Comparison of ENCODE assay signal across 8 mouse cellular contexts in the genomic region with DNA sequence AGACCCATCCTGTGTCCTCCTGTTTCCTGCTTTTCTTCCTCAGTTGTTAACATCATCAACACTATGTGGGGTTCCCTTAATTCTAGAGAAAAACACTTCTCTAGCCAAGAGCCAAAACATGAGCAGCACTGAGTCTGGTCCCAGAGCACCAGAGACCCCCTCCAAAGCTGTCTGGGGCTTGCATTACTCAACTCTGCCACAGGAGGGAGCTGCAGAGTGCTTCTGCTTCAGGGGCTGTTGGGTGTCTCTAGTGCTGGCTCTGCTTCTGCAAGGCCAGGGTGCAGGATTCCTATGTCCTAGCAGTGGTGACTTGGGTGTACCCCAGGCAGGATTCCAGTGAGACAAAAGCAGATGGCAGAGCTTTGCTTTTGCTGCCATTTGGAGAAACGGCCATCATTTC.
DNase-seq lines count a peak whose midpoint lies in the region; ATAC-seq and TF ChIP-seq lines count a peak whose summit lies in the region.

No protein-coding gene starts in this region.

- no peak for TF ChIP-seq EP300 in stomach, postnatal 0 days (optimal IDR thresholded peaks at IDR 0.05)

- no peak overlapping the region for H3K4me3 ChIP-seq in bone marrow macrophage, adult 2 months (ENCODE audit: insufficient read depth, low read length)
- H3K4me3 ChIP-seq in stomach, postnatal 0 days (ENCODE audit: low read depth, low read length) = no peak overlapping the region

- TF ChIP-seq POLR2A in bone marrow macrophage, adult 2 months (IDR thresholded peaks at IDR 0.05; ENCODE audit: borderline replicate concordance, low read depth, low read length) = no peak

- peak; percentile 45 for TF ChIP-seq CTCF in bone marrow macrophage, adult 2 months (IDR thresholded peaks at IDR 0.05; ENCODE audit: low read depth, low read length)
- TF ChIP-seq CTCF in stomach, postnatal 0 days (IDR thresholded peaks at IDR 0.05; ENCODE audit: low read depth) = peak; percentile 75

- no peaks in the 10 kb centered on the region for H3K9me3 ChIP-seq in stomach, postnatal 0 days (ENCODE audit: control insufficient read depth, low read length)

- H3K4me1 ChIP-seq in bone marrow macrophage, adult 2 months (ENCODE audit: control insufficient read depth, insufficient read depth, low read length) = no peaks in the 10 kb centered on the region
- no peaks in the 10 kb centered on the region for H3K4me1 ChIP-seq in stomach, postnatal 0 days (replicated peaks; ENCODE audit: control insufficient read depth, insufficient read depth)

- no peak overlapping the region for H3K4me2 ChIP-seq in stomach, postnatal 0 days (replicated peaks; ENCODE audit: low read depth)

- H3K27ac ChIP-seq in bone marrow macrophage, adult 2 months (ENCODE audit: insufficient read depth, low read depth, low read length) = no peak overlapping the region
- H3K27ac ChIP-seq in stomach, postnatal 0 days (replicated peaks) = no peak overlapping the region

- DNase-seq in cerebellum, adult 11 months = peak; percentile 18
- DNase-seq in left cerebral cortex, adult 18-20 months (ENCODE audit: low spot score in 2 of 2) = peak; percentile 45 to 60
- DNase-seq in left cerebral cortex, adult 11 months (ENCODE audit: low spot score) = no peak
- DNase-seq in layer of hippocampus, postnatal 25 days (ENCODE audit: extremely low spot score in 1 of 2, low spot score in 1 of 2) = peak; percentile 26 to 73
- no peak for DNase-seq in stomach, postnatal 0 days (ENCODE audit: low spot score)
- no peak for DNase-seq in urinary bladder, adult 18-20 months (ENCODE audit: low spot score in 2 of 2)

- H3K9ac ChIP-seq in stomach, postnatal 0 days (ENCODE audit: low read length) = no peak overlapping the region

- H3K36me3 ChIP-seq in stomach, postnatal 0 days (ENCODE audit: control insufficient read depth, insufficient read depth, low read length) = no peaks in the 10 kb centered on the region

- H3K27me3 ChIP-seq in stomach, postnatal 0 days (ENCODE audit: control insufficient read depth, insufficient read depth, low read length) = no peaks in the 10 kb centered on the region

- no peak for ATAC-seq in cerebellum, adult (ENCODE audit: insufficient number of reproducible peaks, low FRiP score, low TSS enrichment)
- 0 out of 2 replicates have a peak, but pooled peaks have one; percentile 7 for ATAC-seq in stomach, postnatal 0 days (ENCODE audit: low FRiP score, low TSS enrichment)

- WGBS in stomach, postnatal 0 days = 83% methylated on average over 1 of the region's 1 CpGs

Comparison
In these comparisons a context has a peak if more than half of its experiments do, and no peak if none do; other contexts are left out.
1. DNase-seq: peak in cerebellum, adult 11 months (single experiment), left cerebral cortex, adult 18-20 months (2 of 2) and layer of hippocampus, postnatal 25 days (2 of 2); none in left cerebral cortex, adult 11 months (single experiment), stomach, postnatal 0 days (single experiment) and urinary bladder, adult 18-20 months (0 of 2).